Mouse (Mus musculus): ENCODE results near the gene Dmxl2.
A peak's percentile ranks its signal among the peaks of the same experiment; 100 is the strongest.

Dmxl2 gene

GRCm38 (mm10) chr9:54501453-54502110 lies at the start of gene Dmxl2:
Dmxl2 (minus strand) TSS chr9:54501626.
- peak; percentile 93 for DNase-seq (ENCODE audit: low read depth, low spot score)

GRCm38 (mm10) chr9:54549433-54549832 lies 48.0 kb upstream of the Dmxl2 start:
- DNase-seq (ENCODE audit: low read depth, low spot score): no peak

DNA sequence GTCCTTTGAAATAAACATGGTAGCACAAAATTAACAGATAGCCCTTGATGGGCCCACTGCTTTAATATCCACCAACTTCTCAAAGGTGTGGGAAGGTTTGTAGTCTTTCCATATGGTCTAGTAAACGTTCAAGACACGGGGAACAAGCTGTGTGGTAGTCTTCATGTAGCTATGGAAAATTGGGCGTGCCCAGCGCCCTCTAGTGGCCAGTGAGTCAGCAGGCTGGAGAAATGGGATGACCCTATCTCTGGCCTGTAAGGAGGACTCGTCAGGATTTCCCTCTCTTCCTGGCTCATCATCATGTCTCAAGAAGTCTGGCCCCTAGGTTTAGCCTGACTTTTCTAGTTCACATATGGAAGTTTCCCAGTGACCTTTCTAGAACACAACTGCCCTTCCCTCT lies 46.1 kb upstream of the Dmxl2 start:
- peak; percentile 59 for DNase-seq (ENCODE audit: low read depth, low spot score)

DNA sequence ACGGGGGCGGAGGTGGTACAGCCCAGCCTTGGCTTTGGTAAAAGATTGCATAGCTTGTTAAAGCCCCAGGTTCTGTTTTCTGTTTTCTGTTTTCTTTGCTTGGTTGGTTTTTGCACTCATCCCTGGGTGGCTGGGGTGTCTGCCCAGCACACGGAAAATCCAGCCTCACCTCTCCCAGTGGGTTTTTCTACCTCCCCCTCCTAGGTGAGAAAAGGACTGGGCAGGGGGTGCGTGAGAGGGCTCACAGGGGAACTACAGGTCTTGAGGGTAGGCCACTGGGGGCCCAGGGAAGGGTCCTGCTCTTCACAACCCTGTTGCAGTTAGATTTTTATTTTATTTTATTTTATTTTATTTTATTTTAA lies 43.5 kb upstream of the Dmxl2 start:
- DNase-seq (ENCODE audit: low read depth, low spot score): no peak

DNA sequence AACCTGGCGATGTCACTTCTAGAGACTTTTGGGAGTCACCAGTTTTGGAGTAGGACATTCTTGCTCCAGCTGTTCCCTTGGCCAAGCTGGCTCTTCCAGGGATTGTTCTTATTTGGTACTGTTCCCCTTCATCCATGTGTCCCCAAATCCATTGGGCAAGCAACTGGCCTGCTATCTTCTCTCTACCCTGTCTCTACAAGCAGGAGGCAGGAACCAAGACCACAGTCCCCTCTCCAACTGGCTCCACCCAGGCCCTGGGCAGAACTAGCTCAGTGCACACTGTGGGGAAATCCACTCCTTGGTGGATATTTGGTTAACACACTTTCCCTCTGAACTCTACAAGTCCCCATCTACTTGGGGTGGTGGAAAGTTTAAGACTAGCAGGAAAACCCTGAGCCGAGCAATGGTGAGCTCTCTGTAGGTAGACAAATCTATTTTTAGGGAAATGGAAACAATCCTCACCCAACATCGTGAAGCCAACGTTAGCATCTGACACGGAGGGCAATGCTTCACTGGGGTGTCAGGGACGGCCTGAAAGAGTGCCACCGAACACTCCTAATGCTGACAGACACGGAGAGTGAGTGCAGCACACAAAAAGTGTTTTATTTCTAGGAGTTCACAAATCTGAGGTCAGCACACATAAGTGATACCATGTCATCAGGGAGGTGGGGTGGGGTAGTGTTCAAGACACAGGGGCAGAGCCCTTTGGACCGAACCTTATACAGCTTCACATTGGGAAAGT lies 43.0 kb upstream of the Dmxl2 start:
- DNase-seq (ENCODE audit: low read depth, low spot score): no peak

DNA sequence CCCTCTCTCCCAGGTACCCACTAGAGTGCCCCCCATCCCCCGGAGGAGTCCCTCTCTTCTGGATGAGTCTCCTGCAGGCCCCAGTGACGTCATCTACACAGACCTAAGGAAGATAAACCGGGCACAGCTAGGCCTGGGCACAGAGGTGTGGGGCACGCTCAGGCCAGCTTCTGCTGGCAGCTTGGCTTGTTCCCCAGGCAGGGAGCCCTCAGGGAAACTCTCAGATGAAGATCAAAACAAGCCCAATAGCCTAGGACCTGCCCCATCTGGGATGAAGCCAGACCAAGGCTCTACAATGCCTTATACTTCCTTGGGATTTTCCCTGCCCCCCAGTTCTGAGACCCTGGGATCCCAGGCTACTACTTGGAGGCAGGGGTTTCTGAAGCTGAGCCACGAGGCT lies 39.4 kb upstream of the Dmxl2 start:
- DNase-seq (ENCODE audit: low read depth, low spot score): no peak

DNA sequence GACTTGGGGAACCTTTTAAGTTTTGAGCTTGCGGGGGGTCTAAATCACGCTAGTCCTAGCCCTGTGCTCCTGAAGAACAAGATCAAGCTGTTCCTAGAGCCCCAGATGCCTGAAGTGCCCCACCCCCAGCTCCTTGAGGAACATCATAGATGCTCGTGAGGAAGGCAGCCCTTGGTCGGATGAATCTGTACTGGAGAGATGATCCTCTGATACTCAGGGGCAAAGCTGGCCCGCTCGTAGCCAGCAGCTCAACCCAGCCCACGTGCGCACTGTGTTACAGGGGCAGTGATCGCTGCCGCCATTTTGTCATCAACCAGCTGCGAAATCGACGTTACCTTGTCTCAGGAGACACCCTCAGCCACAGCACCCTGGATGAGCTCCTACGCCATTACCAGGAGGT lies 37.3 kb upstream of the Dmxl2 start, which contains the start of gene Sh2d7:
TSS of gene Sh2d7 (plus strand) at position 301 of the 400 bp plus-strand sequence.
- DNase-seq (ENCODE audit: low read depth, low spot score): no peak

DNA sequence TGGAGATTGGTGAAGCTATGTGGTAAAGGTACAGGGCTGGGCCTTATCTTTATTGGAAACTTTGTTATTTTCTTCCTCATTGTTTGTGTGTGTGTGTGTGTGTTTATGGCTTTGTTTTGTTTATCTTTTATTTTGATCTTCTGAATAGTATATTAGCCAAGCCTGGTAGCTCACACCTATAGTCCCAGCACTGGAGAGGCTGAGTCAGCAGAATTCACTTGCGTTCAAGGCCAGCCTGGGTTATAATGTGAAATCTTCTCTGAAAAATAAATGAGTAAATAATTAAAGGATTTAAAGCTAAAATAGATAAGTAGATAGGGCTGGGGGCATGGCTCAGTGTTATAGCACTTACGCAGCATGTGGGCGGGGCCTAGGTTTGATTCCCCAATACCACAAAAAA lies 36.8 kb upstream of the Dmxl2 start:
- no peak for DNase-seq (ENCODE audit: low read depth, low spot score)

GRCm38 (mm10) chr9:54537480-54537879 lies 36.1 kb upstream of the Dmxl2 start:
- DNase-seq (ENCODE audit: low read depth, low spot score): no peak

- DNase-seq (ENCODE audit: low read depth, low spot score): no peak
These were observed 35.6 kb upstream of the Dmxl2 start for GRCm38 (mm10) chr9:54537030-54537429.

- DNase-seq (ENCODE audit: low read depth, low spot score): no peak
These were observed 34.8 kb upstream of the Dmxl2 start for GRCm38 (mm10) chr9:54536236-54536635.

- DNase-seq (ENCODE audit: low read depth, low spot score): no peak
These were observed 32.5 kb upstream of the Dmxl2 start for GRCm38 (mm10) chr9:54533975-54534374.

- no peak for DNase-seq (ENCODE audit: low read depth, low spot score)
These were observed 31.5 kb upstream of the Dmxl2 start for GRCm38 (mm10) chr9:54532926-54533325.

DNA sequence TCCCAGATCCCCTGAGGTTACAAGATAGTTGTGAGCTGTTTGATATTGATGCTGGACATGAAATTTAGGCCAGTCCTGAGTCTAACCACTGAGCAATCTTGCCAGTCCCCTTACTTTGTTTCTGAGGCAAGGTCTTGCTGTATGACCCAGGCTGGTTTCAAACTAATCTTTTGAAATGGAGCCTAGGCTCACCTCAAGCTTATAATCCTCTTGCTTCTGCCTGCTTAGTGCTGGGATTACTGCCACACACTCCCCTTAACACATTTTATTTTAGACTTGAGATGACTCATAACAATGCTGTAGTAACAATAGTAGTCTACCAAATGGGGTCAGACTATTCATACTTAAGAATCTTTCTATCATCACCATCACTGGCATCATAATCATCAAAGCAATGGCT lies 30.0 kb upstream of the Dmxl2 start:
- DNase-seq (ENCODE audit: low read depth, low spot score): peak; percentile 53

DNA sequence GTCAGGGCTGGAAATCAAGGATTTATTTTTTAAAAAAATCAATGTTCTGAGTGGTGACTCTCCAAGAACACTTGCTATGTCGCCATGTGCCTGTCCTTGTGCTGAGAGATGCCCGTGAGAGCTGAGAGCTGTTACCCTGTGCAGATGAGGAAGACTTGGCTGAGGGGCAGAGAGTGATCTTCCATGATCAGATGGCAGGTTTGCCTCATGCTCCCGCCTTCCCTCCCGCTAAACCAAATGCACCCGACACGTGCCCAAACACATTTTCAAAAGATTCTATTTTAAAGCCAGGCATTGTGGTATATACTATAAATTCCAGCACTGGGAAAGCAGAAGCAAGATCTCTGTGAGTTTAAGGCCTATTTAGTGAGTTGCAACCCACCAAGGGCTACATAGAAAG lies 29.4 kb upstream of the Dmxl2 start:
- no peak for DNase-seq (ENCODE audit: low read depth, low spot score)

GRCm38 (mm10) chr9:54529950-54530349 lies 28.5 kb upstream of the Dmxl2 start:
- DNase-seq (ENCODE audit: low read depth, low spot score): no peak

DNA sequence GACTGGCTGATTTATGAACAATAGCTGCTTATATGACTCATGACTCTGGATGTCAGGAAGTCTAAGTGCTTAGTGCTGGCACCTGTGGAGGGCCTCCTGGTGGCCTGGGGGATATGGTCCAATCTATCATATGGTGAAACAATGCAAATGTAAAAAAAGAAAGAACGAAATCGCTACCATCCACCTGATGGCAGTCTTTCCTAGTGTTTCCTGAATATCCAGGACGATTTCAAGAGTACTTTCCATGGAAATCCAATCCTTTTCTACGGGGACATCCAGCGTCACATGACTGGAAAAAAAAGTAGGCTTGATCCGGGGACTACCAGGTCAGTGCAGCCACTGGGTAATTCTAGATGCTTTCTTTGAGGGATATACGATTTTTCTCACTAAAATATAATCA lies 26.3 kb upstream of the Dmxl2 start:
- DNase-seq (ENCODE audit: low read depth, low spot score): no peak

GRCm38 (mm10) chr9:54520286-54520685 lies 18.9 kb upstream of the Dmxl2 start:
- no peak for DNase-seq (ENCODE audit: low read depth, low spot score)

- DNase-seq (ENCODE audit: low read depth, low spot score): no peak
These were observed 17.5 kb upstream of the Dmxl2 start for GRCm38 (mm10) chr9:54518921-54519320.

- no peak for DNase-seq (ENCODE audit: low read depth, low spot score)
These were observed 14.6 kb upstream of the Dmxl2 start for GRCm38 (mm10) chr9:54515991-54516390.

GRCm38 (mm10) chr9:54502873-54503272 lies 1.4 kb upstream of the Dmxl2 start:
- DNase-seq (ENCODE audit: low read depth, low spot score): no peak

DNA sequence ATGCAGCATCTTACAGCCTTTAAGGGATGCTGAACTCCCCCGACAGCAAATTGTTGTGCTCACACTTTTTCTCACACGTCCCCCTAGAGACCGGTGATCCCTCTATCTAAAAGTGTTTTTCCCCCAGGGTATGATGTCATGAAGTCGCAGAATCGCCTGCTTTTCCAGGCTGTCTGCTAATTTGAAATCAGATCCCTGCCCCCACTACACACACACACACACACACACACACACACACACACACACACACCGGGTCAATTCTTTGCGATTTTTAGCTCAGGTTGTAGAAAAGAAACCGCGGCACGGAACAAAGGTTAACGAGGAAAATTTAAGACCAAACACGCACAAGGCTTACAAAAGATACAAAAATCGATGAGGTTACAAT lies 677 bp upstream of the Dmxl2 start:
- no peak for DNase-seq (ENCODE audit: low read depth, low spot score)

DNA sequence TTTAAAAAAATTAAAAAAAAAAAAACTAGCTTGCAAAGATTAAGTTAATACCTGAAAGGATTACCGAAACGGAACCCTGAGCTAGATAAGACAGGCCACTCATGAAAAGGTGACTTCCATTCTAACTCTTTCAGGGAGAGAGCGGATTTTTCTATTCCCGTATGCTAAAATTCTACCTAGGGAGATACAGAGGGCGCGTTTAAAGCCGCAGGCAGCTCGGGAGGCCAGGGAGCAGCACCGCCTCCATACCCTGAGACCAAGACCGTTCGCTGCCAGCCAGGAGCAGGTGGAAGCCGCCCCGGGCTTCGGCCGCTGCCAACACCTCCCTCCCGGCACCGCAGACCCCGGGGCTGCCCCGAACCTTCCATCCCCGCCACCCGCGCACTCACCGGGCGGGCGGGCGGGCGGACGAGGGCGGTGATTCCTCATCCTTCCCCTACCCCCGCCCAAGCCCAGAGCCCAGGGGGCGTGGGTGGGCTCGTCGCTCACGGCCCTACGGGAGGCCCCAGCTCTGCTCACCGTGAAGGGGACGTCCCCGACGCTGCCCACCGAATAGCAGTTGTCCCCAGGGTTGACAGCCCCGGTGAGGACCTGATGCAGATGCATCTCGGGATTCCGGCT lies 484 bp downstream of the Dmxl2 start:
- DNase-seq (ENCODE audit: low read depth, low spot score): no peak

All from retina, adult 2 months (tissue).